Mouse (Mus musculus) thymus, postnatal 25 days (tissue): ENCODE measurements around the gene Fbxo9.
A peak's percentile ranks its signal among the peaks of the same experiment; 100 is the strongest.

Experiments used
- DNase-seq: peaks from one replicate; pipeline ENCODE4 v3.0.0; 2022

The Fbxo9 gene

DNA sequence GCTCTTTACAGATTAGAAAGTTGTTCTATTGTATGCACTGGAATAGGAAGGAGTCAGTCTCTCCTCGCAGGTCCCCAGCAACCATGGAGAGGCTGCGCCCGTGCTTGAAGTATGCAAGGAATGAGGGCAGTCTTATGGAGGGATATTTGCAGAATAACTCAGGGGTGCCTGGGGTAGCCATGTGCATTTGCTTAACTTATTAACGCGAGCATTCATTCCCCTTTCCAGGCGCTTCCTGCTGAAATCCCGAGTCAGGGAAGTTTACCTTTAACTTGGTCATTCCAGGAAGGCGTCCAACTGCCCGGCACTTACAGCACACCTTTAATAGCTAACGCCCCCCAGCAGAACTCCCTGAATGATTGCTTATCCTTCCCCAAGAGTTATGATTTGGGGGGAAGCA lies 44.7 kb downstream of the Fbxo9 start:
- no peak for DNase-seq

DNA sequence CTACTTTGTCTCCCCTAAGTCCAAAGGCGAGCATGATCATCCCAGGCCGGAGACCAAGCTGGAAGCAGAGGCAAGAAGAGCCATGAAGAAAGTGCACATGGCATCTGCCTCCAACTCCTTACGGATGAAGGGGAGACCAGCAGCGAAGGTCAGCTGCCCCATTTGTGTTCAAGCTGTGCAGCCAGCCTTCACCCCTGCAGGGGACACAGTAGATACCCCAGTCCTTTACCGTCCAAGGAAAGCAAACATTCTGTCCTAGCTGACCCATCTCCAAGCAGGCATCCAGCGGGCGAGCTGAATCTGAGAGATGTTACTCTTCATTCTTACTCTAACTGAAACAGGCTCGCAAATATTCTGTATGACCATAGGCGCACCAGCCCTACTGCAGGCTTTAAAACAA lies 46.5 kb downstream of the Fbxo9 start:
- no peak for DNase-seq

DNA sequence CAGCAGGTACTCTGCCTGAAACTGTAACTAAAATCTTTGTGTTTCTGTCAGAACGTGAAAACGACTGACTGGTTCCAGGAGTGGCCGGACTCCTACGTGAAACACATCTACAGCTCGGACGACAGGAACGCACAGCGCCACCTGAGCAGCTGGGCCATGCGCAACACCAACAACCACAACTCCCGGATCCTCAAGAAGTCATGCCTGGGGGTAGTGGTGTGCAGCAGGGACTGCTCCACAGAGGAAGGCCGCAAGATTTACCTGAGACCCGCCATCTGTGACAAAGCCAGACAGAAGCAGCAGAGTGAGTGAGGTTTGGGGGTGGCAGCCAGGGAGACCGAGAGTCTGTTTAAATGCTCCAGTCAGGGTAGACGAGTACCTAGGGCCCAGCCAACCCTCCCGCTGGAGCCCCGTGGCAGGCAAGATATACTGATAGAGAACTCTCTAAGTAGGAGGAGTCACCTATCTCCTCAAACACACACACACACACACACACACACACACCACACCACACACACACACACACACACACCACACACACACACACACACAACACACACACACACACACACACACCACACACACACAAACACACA lies 49.2 kb downstream of the Fbxo9 start:
- DNase-seq = no peak

DNA sequence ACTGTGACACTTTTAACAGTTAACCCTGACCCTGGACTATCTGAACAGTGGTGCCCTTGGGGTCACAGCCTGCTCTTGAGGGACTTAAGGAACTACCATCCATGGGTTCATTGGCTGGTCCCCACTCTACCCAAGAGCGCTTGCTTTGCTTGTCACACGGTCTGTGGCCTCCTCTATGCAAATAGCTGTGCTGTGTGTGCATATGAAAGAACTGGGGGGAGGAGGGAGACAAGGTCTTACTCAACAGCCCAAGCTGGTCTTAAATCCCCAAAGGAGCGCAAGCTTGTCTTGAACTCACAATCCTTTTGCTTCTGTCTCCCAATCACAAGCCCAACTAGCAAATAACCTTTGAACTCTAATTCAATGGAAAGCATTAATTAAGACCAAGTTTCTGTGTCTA lies 54.6 kb downstream of the Fbxo9 start:
- DNase-seq = no peak

DNA sequence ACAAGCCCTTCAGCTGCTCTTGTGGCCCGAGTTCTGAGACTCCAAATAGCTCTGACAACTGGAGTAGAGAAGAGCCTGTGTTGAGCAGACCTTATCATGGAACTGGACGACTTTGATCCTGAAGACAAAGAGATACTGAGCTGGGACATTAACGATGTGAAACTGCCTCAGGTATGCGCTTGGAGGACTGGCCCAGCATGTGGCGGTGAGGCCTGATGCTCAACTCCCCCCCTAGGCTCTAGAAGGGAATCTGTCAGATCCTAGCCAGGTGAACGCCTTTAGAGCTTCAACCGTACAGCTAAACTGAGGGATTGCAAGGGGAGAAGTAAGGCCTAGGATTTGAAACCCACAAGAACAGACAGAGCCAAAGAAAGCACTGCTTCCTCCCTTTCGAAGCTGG lies 55.0 kb downstream of the Fbxo9 start:
- no peak for DNase-seq

DNA sequence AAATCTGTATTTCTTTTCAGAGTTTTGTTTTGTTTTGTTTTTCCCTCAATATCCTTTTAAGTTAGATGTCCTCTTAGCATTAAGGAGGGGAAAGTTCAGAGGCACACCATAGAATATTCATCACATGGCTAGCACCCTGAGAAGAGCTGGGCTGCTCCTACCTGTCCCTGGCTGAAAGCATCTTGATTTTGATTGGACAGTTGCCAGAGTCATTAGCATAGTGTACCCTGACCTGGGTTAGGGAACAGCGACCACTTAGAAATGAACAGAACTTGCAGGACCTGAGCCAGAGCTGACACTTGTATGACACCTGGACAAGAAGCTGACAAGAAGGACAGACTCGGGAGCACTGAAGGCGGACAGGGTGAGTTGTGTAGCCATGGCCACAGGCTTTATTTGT lies 57.2 kb downstream of the Fbxo9 start, which contains the start of gene Gcm1:
Gcm1 (plus strand) TSS at position 248 of the 400 bp plus-strand sequence.
- DNase-seq = no peak

DNA sequence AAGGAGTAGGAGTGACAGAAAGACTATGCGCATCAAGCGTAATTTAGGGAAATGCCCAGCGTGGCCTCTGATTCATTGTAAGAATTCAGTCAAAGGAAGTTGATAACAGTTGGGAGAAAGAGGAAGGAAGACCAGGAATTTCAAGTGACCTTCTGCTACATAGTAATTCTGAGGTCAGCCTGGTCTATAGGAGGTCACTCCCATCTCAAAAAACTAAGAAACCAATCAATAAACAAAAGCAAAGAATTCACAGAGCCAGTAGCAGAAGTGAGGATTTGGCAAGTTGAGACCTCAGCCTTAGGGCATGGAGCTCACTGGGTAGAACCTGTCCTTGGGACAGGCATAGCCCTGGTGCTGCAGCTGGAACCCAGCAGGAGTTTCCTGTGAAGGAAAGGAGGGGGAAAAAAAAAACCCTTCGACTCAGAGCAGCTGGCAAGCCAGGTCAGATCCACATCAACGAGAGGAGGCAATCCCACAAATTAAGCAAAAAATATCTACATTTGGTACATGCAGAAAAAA lies 58.4 kb downstream of the Fbxo9 start:
- DNase-seq = no peak

- DNase-seq = peak; percentile 41
These were observed 62.1 kb downstream of the Fbxo9 start for GRCm38 (mm10) chr9:78046755-78047154.

- no peak for DNase-seq
These were observed 63.7 kb downstream of the Fbxo9 start for GRCm38 (mm10) chr9:78045171-78045570.

DNA sequence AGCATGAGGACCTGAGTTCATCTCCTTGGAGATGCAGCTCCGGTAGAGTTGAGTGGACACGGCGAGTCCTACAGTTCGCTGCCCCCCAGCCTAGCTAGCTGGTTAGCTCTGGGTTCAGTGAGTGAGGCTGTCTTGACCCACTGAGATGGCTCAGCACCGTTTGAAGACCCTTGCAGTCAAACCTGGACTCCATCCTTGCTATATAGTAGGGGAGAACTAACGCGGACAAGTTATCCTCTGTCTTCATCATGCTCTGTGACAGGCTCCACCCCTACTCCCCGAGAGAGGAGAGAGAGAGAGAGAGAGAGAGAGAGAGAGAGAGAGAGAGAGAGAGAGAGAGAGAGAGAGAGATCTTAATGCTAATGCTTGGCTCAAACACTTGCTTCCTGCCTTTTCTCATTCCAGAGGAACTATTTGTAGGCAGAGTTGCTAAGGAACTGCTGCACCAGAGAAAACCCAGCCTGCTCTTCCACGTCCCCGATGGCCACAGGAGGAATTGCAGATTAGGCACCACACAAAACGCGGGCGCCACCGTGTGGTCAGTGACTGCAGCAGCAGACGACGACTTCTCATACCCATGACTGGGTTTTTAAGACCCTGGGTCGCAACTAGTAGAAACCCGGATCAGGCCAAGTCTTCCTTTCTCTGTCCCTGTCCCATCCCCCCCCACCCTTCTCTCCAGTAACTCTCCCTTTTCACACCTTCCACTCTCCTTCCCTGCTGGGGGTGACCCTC lies 69.9 kb downstream of the Fbxo9 start:
- peak; percentile 77 for DNase-seq

DNA sequence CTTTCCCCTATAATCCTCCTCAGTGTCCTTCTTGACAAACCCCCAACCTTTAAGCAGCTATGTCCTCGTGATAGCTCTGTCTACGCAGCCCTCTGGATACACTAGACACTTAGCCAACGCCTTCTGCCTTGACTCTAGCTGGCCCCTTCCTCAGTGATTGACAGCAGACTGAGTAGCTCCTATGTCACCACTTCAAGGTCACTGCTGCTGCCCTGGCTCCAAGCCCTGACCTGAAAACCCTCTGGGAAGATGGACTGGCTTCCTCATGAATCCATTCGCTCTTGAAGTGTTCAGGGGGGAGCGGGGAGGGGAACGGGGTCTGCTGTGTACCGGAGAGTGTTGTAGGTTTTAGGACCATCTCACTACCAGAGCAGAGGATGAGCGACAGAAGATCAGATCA lies 73.0 kb downstream of the Fbxo9 start:
- DNase-seq = no peak

DNA sequence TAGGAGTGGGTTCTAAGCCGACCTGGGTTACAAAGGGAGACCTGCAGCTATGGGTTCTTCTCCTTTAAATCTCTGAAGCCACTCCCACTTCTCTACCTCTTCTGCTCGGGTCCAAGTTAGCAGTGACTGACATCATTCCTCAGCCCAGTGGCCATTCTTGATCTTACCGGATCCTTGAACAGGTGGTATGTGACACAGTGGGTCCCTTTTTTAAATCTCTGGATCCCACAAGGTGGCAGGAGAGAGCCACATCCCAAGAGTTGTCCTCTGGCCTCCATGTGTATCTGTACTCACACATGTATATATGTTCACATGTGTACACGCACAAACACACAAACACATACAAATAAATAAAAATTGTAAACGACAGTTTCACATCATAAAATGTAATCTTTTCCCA lies 73.6 kb downstream of the Fbxo9 start:
- no peak for DNase-seq

DNA sequence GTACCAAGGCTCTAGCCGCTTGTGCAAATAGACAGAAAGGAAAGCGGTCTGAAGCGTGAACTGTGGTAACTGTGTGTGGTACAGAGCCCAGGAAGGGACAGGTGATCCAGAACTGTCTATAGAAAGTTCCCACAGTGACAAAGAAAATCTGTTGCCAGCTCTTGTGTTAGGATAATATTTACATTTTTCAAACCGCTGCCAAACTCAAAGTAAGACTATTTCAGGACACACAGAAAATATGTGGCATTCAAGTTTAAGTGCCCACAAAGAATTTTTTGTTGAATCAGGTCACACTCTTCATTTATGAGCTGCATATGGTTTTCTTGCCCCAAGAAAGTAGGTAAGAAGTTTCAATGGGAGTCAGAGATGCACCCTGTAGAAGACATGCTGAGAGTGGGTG lies 75.9 kb downstream of the Fbxo9 start:
- no peak for DNase-seq
